Mouse (Mus musculus) E14TG2a.4 (cell line): ENCODE results near the gene Omt2a.
"Not testable (repeated sequence)": the region's sequence is repeated elsewhere in the genome, so short reads cannot be mapped to it uniquely, and the experiment has no call there.

Experiments
- CTCF ChIP-seq: conservative IDR thresholded peaks from 2 replicates; pipeline ENCODE4 v1.5.1; 2014; ENCODE audit warnings: low read length
- POU5F1 ChIP-seq: IDR thresholded peaks from 2 replicates; pipeline ENCODE4 v1.6.1; 2014; ENCODE audit warnings: low read length, borderline replicate concordance

DNA sequence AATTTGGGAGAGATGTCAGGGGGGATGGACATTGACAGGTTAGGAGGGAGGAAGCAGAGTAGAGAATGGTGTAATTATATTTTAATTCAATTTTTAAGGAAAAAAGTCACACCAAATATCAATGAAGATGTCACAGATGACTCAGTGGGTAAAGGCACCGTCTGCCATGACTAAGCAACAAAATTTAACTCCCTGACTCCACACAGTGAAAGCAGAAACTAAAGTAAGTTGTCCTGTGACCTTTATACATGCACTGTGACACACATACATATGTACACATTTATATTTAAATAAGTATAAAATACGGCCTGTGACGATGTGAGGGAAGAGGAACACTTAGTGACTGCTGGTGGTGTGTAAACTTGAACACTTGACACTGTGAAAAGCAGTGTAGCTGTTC is 6.5 kb downstream of the Omt2a start:
- TF ChIP-seq CTCF, POU5F1: not testable (repeated sequence)
